Mouse (Mus musculus): ENCODE results near the gene Hmox1. TPM values are rescaled to one million over a fixed set of nuclear protein-coding genes. Genes with fewer than 3 reads are reported as not detected.

The Hmox1 gene
- polyA plus RNA-seq, 1 experiment: 159 TPM

- no peaks in the 10 kb centered on the region for H3K4me1 ChIP-seq (ENCODE audit: control insufficient read depth, insufficient read depth, low read length)
- H3K27ac ChIP-seq (ENCODE audit: insufficient read depth, low read length): no peak overlapping the region
- TF ChIP-seq POLR2A (IDR thresholded peaks at IDR 0.05; ENCODE audit: low read depth, low read length): no peak
- TF ChIP-seq CTCF (IDR thresholded peaks at IDR 0.05; ENCODE audit: borderline replicate concordance, insufficient read depth, low read length): no peak
- no peak overlapping the region for H3K4me3 ChIP-seq (ENCODE audit: insufficient read depth, low read length)
These were observed 23.1 kb upstream of the Hmox1 start for GRCm38 (mm10) chr8:75070297-75070696.

- TF ChIP-seq POLR2A (IDR thresholded peaks at IDR 0.05; ENCODE audit: low read depth, low read length) (no peak; the same call in 1 of the 2 replicates), CTCF (IDR thresholded peaks at IDR 0.05; ENCODE audit: borderline replicate concordance, insufficient read depth, low read length) (peak; percentile 97)
- Histone ChIP-seq H3K4me1 (ENCODE audit: control insufficient read depth, insufficient read depth, low read length) (no peaks in the 10 kb centered on the region), H3K4me3 (ENCODE audit: insufficient read depth, low read length) (no peak overlapping the region), H3K27ac (ENCODE audit: insufficient read depth, low read length) (no peak overlapping the region)
These were observed 21.6 kb upstream of the Hmox1 start for GRCm38 (mm10) chr8:75071627-75072346.

GRCm38 (mm10) chr8:75074876-75075275 is 18.5 kb upstream of the Hmox1 start:
- Histone ChIP-seq H3K27ac (ENCODE audit: insufficient read depth, low read length) (no peak overlapping the region), H3K4me3 (ENCODE audit: insufficient read depth, low read length) (no peak overlapping the region), H3K4me1 (ENCODE audit: control insufficient read depth, insufficient read depth, low read length) (no peaks in the 10 kb centered on the region)
- TF ChIP-seq CTCF (IDR thresholded peaks at IDR 0.05; ENCODE audit: borderline replicate concordance, insufficient read depth, low read length) (peak; percentile 10; the same call in 1 of the 2 replicates), POLR2A (IDR thresholded peaks at IDR 0.05; ENCODE audit: low read depth, low read length) (no peak)

DNA sequence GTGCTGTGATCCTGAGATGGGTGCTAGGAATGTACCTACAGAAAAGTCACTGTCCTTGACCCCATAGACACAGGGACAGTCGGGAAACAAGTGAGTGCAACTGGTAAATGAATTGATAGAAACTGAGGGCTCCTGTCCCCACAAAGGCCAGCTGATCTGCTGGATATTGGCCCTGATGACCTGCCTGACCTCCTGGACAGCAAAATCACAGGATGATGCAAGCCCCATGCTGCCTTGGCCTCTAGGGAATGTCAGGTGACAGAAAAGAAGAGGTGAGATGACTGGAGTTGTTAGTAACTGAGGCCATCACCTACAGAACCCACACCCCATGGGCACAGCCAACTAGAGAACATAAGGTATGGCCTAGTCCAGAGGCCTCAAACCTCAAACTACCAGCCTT is 15.2 kb upstream of the Hmox1 start:
- no peak overlapping the region for H3K27ac ChIP-seq (ENCODE audit: insufficient read depth, low read length)
- TF ChIP-seq CTCF (IDR thresholded peaks at IDR 0.05; ENCODE audit: borderline replicate concordance, insufficient read depth, low read length) (no peak), POLR2A (IDR thresholded peaks at IDR 0.05; ENCODE audit: low read depth, low read length) (no peak)
- H3K4me3 ChIP-seq (ENCODE audit: insufficient read depth, low read length): no peak overlapping the region
- H3K4me1 ChIP-seq (ENCODE audit: control insufficient read depth, insufficient read depth, low read length): no peaks in the 10 kb centered on the region

DNA sequence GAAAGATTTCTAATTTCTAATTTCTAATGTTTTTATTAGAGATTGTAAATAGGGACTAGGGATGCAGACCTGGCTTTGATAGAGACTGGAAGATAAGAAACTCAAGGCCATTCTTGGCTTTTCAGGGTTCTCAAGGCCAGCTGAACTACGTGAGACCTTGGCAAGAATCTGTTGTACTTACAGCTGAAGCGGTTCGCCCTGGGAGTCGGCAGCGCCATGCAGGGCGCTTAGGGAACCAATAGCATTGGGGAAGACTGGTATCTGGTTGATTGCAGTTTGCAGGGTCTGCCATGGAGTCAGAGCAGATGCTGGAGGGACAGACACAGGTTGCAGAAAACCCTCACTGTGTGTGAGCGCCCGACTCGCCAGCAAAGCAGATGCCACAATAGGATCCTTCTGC is 14.6 kb upstream of the Hmox1 start:
- TF ChIP-seq CTCF (IDR thresholded peaks at IDR 0.05; ENCODE audit: borderline replicate concordance, insufficient read depth, low read length) (no peak), POLR2A (IDR thresholded peaks at IDR 0.05; ENCODE audit: low read depth, low read length) (no peak)
- no peak overlapping the region for H3K27ac ChIP-seq (ENCODE audit: insufficient read depth, low read length)
- H3K4me3 ChIP-seq (ENCODE audit: insufficient read depth, low read length): no peak overlapping the region
- no peaks in the 10 kb centered on the region for H3K4me1 ChIP-seq (ENCODE audit: control insufficient read depth, insufficient read depth, low read length)

DNA sequence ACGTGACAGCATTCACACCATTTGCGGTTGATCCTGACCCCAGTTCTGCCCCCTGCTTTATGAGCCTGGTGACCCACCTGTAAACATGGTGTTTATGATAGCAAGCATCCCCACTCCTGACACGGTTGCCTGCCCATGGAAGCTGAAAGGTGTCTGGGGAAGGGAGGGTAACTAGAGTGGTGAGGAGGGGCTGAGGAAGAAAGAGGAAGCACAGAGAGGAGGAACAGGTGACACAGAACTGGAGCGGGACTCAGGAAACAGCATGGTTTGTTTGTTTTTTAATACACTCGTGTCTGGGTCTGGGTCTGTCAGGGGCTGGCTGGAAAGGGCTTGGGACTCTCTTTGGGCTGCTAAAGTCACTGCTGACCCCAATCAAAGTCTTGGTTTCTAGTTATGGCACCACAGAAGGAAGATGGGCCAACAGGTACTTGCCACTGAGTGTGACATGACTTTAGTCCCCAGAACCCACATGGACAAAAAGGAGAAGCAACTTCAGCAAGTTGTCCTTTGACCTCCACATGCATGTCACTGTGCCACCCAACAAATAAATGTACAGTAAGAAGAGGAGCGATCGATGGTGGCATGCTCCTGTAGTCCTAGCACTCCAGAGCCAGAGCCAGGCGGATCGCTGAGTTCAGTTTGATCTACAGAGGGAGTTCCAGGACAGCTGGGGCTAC is 11.9 kb upstream of the Hmox1 start:
- no peak for TF ChIP-seq POLR2A (IDR thresholded peaks at IDR 0.05; ENCODE audit: low read depth, low read length)
- no peak for TF ChIP-seq CTCF (IDR thresholded peaks at IDR 0.05; ENCODE audit: borderline replicate concordance, insufficient read depth, low read length)
- no peak overlapping the region for H3K27ac ChIP-seq (ENCODE audit: insufficient read depth, low read length)
- H3K4me1 ChIP-seq (ENCODE audit: control insufficient read depth, insufficient read depth, low read length): no peaks in the 10 kb centered on the region
- H3K4me3 ChIP-seq (ENCODE audit: insufficient read depth, low read length): no peak overlapping the region

- TF ChIP-seq POLR2A (IDR thresholded peaks at IDR 0.05; ENCODE audit: low read depth, low read length) (no peak), CTCF (IDR thresholded peaks at IDR 0.05; ENCODE audit: borderline replicate concordance, insufficient read depth, low read length) (no peak)
- Histone ChIP-seq H3K4me3 (ENCODE audit: insufficient read depth, low read length) (no peak overlapping the region), H3K27ac (ENCODE audit: insufficient read depth, low read length) (no peak overlapping the region), H3K4me1 (ENCODE audit: control insufficient read depth, insufficient read depth, low read length) (no peaks in the 10 kb centered on the region)
These were observed 11.1 kb upstream of the Hmox1 start for GRCm38 (mm10) chr8:75082181-75082805.

DNA sequence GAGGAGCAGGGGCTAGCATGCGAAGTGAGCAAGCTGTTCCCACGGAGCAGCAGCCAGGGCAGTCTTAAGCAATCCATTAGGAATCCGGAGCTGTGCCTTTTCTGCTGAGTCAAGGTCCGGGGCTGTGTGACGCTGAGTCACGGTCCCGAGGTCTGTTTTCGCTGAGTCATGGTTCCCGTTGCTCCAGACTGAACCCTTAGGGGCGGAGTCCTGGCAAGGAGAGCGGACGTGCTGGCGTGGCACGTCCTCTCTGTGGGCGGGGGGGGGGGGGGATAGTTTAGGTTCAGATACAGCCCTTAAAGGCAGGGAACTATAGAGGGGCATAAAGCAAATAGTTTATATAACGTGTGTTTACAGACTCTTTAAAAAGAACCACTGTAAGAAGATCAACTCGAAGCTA is 9.6 kb upstream of the Hmox1 start:
- no peak for TF ChIP-seq CTCF (IDR thresholded peaks at IDR 0.05; ENCODE audit: borderline replicate concordance, insufficient read depth, low read length)
- Histone ChIP-seq H3K4me3 (ENCODE audit: insufficient read depth, low read length) (no peak overlapping the region), H3K4me1 (ENCODE audit: control insufficient read depth, insufficient read depth, low read length) (peaks cover 3% of the 10 kb centered on the region; the same call in 1 of the 2 replicates), H3K27ac (ENCODE audit: insufficient read depth, low read length) (peak overlapping the region; percentile 63)

- Histone ChIP-seq H3K27ac (ENCODE audit: insufficient read depth, low read length) (no peak overlapping the region; the same call in 1 of the 2 replicates), H3K4me3 (ENCODE audit: insufficient read depth, low read length) (no peak overlapping the region)
- TF ChIP-seq POLR2A (IDR thresholded peaks at IDR 0.05; ENCODE audit: low read depth, low read length) (no peak), CTCF (IDR thresholded peaks at IDR 0.05; ENCODE audit: borderline replicate concordance, insufficient read depth, low read length) (no peak)
These were observed 8.9 kb upstream of the Hmox1 start for GRCm38 (mm10) chr8:75084382-75085064.

More at GRCm38 (mm10) chr8:75084382-75085064, 8.9 kb upstream of the Hmox1 start:
- H3K4me1 ChIP-seq (ENCODE audit: control insufficient read depth, insufficient read depth, low read length): peaks cover 7% of the 10 kb centered on the region
